Mouse (Mus musculus) CH12.LX (cell line): ENCODE measurements around the gene Pdia6.

ENCODE experiments used
- CTCF ChIP-seq, 2 experiments: IDR thresholded peaks in 1 of 2; conservative IDR thresholded peaks in 1 of 2; 2 replicates each; pipeline ENCODE4 v1.5.1; 2011 to 2012; ENCODE audit warnings: low read depth in 2 of 2, low read length in 2 of 2, improper control_type of control experiment in 1 of 2, inconsistent platforms in 1 of 2, mild to moderate bottlenecking in 1 of 2, moderate library complexity in 1 of 2
- ELF1 ChIP-seq: IDR thresholded peaks from 2 replicates; pipeline ENCODE4 v1.6.1; 2014; ENCODE audit warnings: low read depth, mild to moderate bottlenecking, inconsistent platforms, low read length, improper control_type of control experiment
- JUND ChIP-seq: conservative IDR thresholded peaks from 2 replicates; pipeline ENCODE4 v1.6.1; 2011; ENCODE audit warnings: low read depth, low read length, improper control_type of control experiment
- MAX ChIP-seq: IDR thresholded peaks from 2 replicates; pipeline ENCODE4 v1.6.1; 2011; ENCODE audit warnings: low read length, improper control_type of control experiment
- MYC ChIP-seq: IDR thresholded peaks from 2 replicates; pipeline ENCODE4 v1.6.1; 2011; ENCODE audit warnings: low read depth, mild to moderate bottlenecking, improper control_type of control experiment, low read length
- NELFE ChIP-seq: IDR thresholded peaks from 2 replicates; pipeline ENCODE4 v1.6.1; 2011; ENCODE audit warnings: low read depth, low read length, improper control_type of control experiment
- POLR2A ChIP-seq: IDR thresholded peaks from 2 replicates; pipeline ENCODE4 v1.6.1; 2011; ENCODE audit warnings: low read depth, mild to moderate bottlenecking, improper control_type of control experiment, low read length
- TBP ChIP-seq: conservative IDR thresholded peaks from 2 replicates; pipeline ENCODE4 v1.6.1; 2011; ENCODE audit warnings: low read depth, low read length, improper control_type of control experiment

- TF ChIP-seq CTCF (conservative IDR thresholded peaks at IDR 0.05 in 1 of 2, IDR thresholded peaks at IDR 0.05 in 1 of 2; ENCODE audit: low read depth in 2 of 2, low read length in 2 of 2) (peak; percentile 68 to 74), JUND (no peak), ELF1 (0 out of 2 replicates have a peak, but pooled peaks have one; percentile 28), MYC (no peak), POLR2A (no peak), TBP (no peak), NELFE (no peak), MAX (no peak)
Observed at GRCm38 (mm10) chr12:17253069-17253468, 13.3 kb upstream of the Pdia6 start.
